Mouse (Mus musculus): ENCODE results near the gene Trpm4. TPM values are rescaled to one million over a fixed set of nuclear protein-coding genes. Genes with fewer than 3 reads are reported as not detected.

The Trpm4 gene
- total and polyA plus RNA-seq, 3 experiments, result 9.3 to 17.6 (median 12.0) TPM

Other genes with a start within 250 kb of the Trpm4 start
Only the 20 nearest of the 36 such genes appear.
- not detected in 2 replicates for gene Pth2, start 152.8 kb downstream of the Trpm4 start, total RNA-seq (2012; rRNA removed)
- gene Pth2, start 152.8 kb downstream of the Trpm4 start, total RNA-seq (2014; rRNA removed), result not detected in 2 replicates
- gene Pth2, start 152.8 kb downstream of the Trpm4 start, polyA plus RNA-seq (2012; ENCODE audit: insufficient read length, low read depth), result not detected in 2 replicates
- gene Ccdc155, start 128.9 kb downstream of the Trpm4 start, total RNA-seq (2012; rRNA removed), result 0.04 TPM in 1 of 2 replicates, not detected in the other
- not detected in 2 replicates for gene Ccdc155, start 128.9 kb downstream of the Trpm4 start, total RNA-seq (2014; rRNA removed)
- not detected in 2 replicates for gene Ccdc155, start 128.9 kb downstream of the Trpm4 start, polyA plus RNA-seq (2012; ENCODE audit: insufficient read length, low read depth)
- gene Dkkl1, start 121.6 kb downstream of the Trpm4 start, total RNA-seq (2012; rRNA removed), result 1.3 and 1.6 TPM in 2 replicates
- 0.22 and 0.24 TPM in 2 replicates for gene Dkkl1, start 121.6 kb downstream of the Trpm4 start, total RNA-seq (2014; rRNA removed)
- gene Dkkl1, start 121.6 kb downstream of the Trpm4 start, polyA plus RNA-seq (2012; ENCODE audit: insufficient read length, low read depth), result 0.44 and 0.60 TPM in 2 replicates
- 0.38 and 0.71 TPM in 2 replicates for gene Tead2, start 118.0 kb downstream of the Trpm4 start, total RNA-seq (2012; rRNA removed)
- gene Tead2, start 118.0 kb downstream of the Trpm4 start, total RNA-seq (2014; rRNA removed), result 0.31 and 0.84 TPM in 2 replicates
- 2.5 and 3.0 TPM in 2 replicates for gene Tead2, start 118.0 kb downstream of the Trpm4 start, polyA plus RNA-seq (2012; ENCODE audit: insufficient read length, low read depth)
- 71.3 and 91.1 TPM in 2 replicates for gene Cd37, start 94.7 kb downstream of the Trpm4 start, total RNA-seq (2012; rRNA removed)
- 69.3 and 73.8 TPM in 2 replicates for gene Cd37, start 94.7 kb downstream of the Trpm4 start, total RNA-seq (2014; rRNA removed)
- 397 and 437 TPM in 2 replicates for gene Cd37, start 94.7 kb downstream of the Trpm4 start, polyA plus RNA-seq (2012; ENCODE audit: insufficient read length, low read depth)
- gene Slc6a16, start 92.7 kb downstream of the Trpm4 start, total RNA-seq (2012; rRNA removed), result 0.08 TPM in 1 of 2 replicates, not detected in the other
- gene Slc6a16, start 92.7 kb downstream of the Trpm4 start, total RNA-seq (2014; rRNA removed), result 0.13 TPM in 1 of 2 replicates, not detected in the other
- gene Slc6a16, start 92.7 kb downstream of the Trpm4 start, polyA plus RNA-seq (2012; ENCODE audit: insufficient read length, low read depth), result 0.37 and 0.49 TPM in 2 replicates
- not detected in 2 replicates for gene Slc6a21, start 56.3 kb downstream of the Trpm4 start, total RNA-seq (2012; rRNA removed)
- not detected in 2 replicates for gene Slc6a21, start 56.3 kb downstream of the Trpm4 start, total RNA-seq (2014; rRNA removed)
- not detected in 2 replicates for gene Slc6a21, start 56.3 kb downstream of the Trpm4 start, polyA plus RNA-seq (2012; ENCODE audit: insufficient read length, low read depth)
- 0.13 and 0.21 TPM in 2 replicates for gene Hrc, start 1.5 kb upstream of the Trpm4 start, total RNA-seq (2012; rRNA removed)
- not detected in 2 replicates for gene Hrc, start 1.5 kb upstream of the Trpm4 start, total RNA-seq (2014; rRNA removed)
- 0.10 and 0.16 TPM in 2 replicates for gene Hrc, start 1.5 kb upstream of the Trpm4 start, polyA plus RNA-seq (2012; ENCODE audit: insufficient read length, low read depth)
- 1.5 and 1.9 TPM in 2 replicates for gene Ppfia3, start 33.2 kb upstream of the Trpm4 start, total RNA-seq (2012; rRNA removed)
- 0.21 and 0.32 TPM in 2 replicates for gene Ppfia3, start 33.2 kb upstream of the Trpm4 start, total RNA-seq (2014; rRNA removed)
- gene Ppfia3, start 33.2 kb upstream of the Trpm4 start, polyA plus RNA-seq (2012; ENCODE audit: insufficient read length, low read depth), result 0.57 and 0.61 TPM in 2 replicates
- gene Lin7b, start 36.8 kb upstream of the Trpm4 start, total RNA-seq (2012; rRNA removed), result 4.4 and 5.0 TPM in 2 replicates
- gene Lin7b, start 36.8 kb upstream of the Trpm4 start, total RNA-seq (2014; rRNA removed), result 3.5 and 3.8 TPM in 2 replicates
- 7.4 and 10.4 TPM in 2 replicates for gene Lin7b, start 36.8 kb upstream of the Trpm4 start, polyA plus RNA-seq (2012; ENCODE audit: insufficient read length, low read depth)
- gene Snrnp70, start 62.0 kb upstream of the Trpm4 start, total RNA-seq (2012; rRNA removed), result 197 and 229 TPM in 2 replicates
- 182 and 212 TPM in 2 replicates for gene Snrnp70, start 62.0 kb upstream of the Trpm4 start, total RNA-seq (2014; rRNA removed)
- 457 and 499 TPM in 2 replicates for gene Snrnp70, start 62.0 kb upstream of the Trpm4 start, polyA plus RNA-seq (2012; ENCODE audit: insufficient read length, low read depth)
- 2.1 and 3.2 TPM in 2 replicates for gene Kcna7, start 71.9 kb upstream of the Trpm4 start, total RNA-seq (2012; rRNA removed)
- gene Kcna7, start 71.9 kb upstream of the Trpm4 start, total RNA-seq (2014; rRNA removed), result 0.16 and 0.23 TPM in 2 replicates
- 0.22 and 0.39 TPM in 2 replicates for gene Kcna7, start 71.9 kb upstream of the Trpm4 start, polyA plus RNA-seq (2012; ENCODE audit: insufficient read length, low read depth)
- 0.71 and 1.5 TPM in 2 replicates for gene Ntf5, start 79.9 kb upstream of the Trpm4 start, total RNA-seq (2012; rRNA removed)
- 0.23 and 0.43 TPM in 2 replicates for gene Ntf5, start 79.9 kb upstream of the Trpm4 start, total RNA-seq (2014; rRNA removed)
- 0.59 and 0.65 TPM in 2 replicates for gene Ntf5, start 79.9 kb upstream of the Trpm4 start, polyA plus RNA-seq (2012; ENCODE audit: insufficient read length, low read depth)
- gene Lhb, start 87.0 kb upstream of the Trpm4 start, total RNA-seq (2012; rRNA removed), result not detected in 2 replicates
- gene Lhb, start 87.0 kb upstream of the Trpm4 start, total RNA-seq (2014; rRNA removed), result not detected in 2 replicates
- not detected in 2 replicates for gene Lhb, start 87.0 kb upstream of the Trpm4 start, polyA plus RNA-seq (2012; ENCODE audit: insufficient read length, low read depth)
- gene Gys1, start 101.1 kb upstream of the Trpm4 start, total RNA-seq (2012; rRNA removed), result 13.2 and 27.2 TPM in 2 replicates
- 11.9 and 14.0 TPM in 2 replicates for gene Gys1, start 101.1 kb upstream of the Trpm4 start, total RNA-seq (2014; rRNA removed)
- gene Gys1, start 101.1 kb upstream of the Trpm4 start, polyA plus RNA-seq (2012; ENCODE audit: insufficient read length, low read depth), result 20.9 and 23.9 TPM in 2 replicates
- 224 and 253 TPM in 2 replicates for gene Ruvbl2, start 104.3 kb upstream of the Trpm4 start, total RNA-seq (2012; rRNA removed)
- gene Ruvbl2, start 104.3 kb upstream of the Trpm4 start, total RNA-seq (2014; rRNA removed), result 229 and 267 TPM in 2 replicates
- gene Ruvbl2, start 104.3 kb upstream of the Trpm4 start, polyA plus RNA-seq (2012; ENCODE audit: insufficient read length, low read depth), result 253 and 277 TPM in 2 replicates
- 142 and 164 TPM in 2 replicates for gene Ftl1, start 126.1 kb upstream of the Trpm4 start, total RNA-seq (2012; rRNA removed)
- gene Ftl1, start 126.1 kb upstream of the Trpm4 start, total RNA-seq (2014; rRNA removed), result 790 and 1,027 TPM in 2 replicates
- gene Ftl1, start 126.1 kb upstream of the Trpm4 start, polyA plus RNA-seq (2012; ENCODE audit: insufficient read length, low read depth), result 31.2 and 60.3 TPM in 2 replicates
- gene Bax, start 133.1 kb upstream of the Trpm4 start, total RNA-seq (2012; rRNA removed), result 232 and 233 TPM in 2 replicates
- gene Bax, start 133.1 kb upstream of the Trpm4 start, total RNA-seq (2014; rRNA removed), result 185 and 195 TPM in 2 replicates
- gene Bax, start 133.1 kb upstream of the Trpm4 start, polyA plus RNA-seq (2012; ENCODE audit: insufficient read length, low read depth), result 273 and 321 TPM in 2 replicates
- gene Tulp2, start 148.1 kb upstream of the Trpm4 start, total RNA-seq (2012; rRNA removed), result 0.13 and 0.17 TPM in 2 replicates
- gene Tulp2, start 148.1 kb upstream of the Trpm4 start, total RNA-seq (2014; rRNA removed), result not detected in 2 replicates
- not detected in 2 replicates for gene Tulp2, start 148.1 kb upstream of the Trpm4 start, polyA plus RNA-seq (2012; ENCODE audit: insufficient read length, low read depth)
- gene Gm45808, start 153.0 kb upstream of the Trpm4 start, total RNA-seq (2012; rRNA removed), result 5.0 and 5.7 TPM in 2 replicates
- 0.85 and 1.3 TPM in 2 replicates for gene Gm45808, start 153.0 kb upstream of the Trpm4 start, total RNA-seq (2014; rRNA removed)
- gene Gm45808, start 153.0 kb upstream of the Trpm4 start, polyA plus RNA-seq (2012; ENCODE audit: insufficient read length, low read depth), result 2.2 TPM in 1 of 2 replicates, not detected in the other